Mouse (Mus musculus) lung, adult 2 months (tissue): ENCODE measurements around the gene AC161166.1. TPM values are rescaled to one million over a fixed set of nuclear protein-coding genes. Genes with fewer than 3 reads are reported as not detected.
"Not testable (repeated sequence)": the region's sequence is repeated elsewhere in the genome, so short reads cannot be mapped to it uniquely, and the experiment has no call there.

Source experiments
- DNase-seq: peaks from one replicate; pipeline ENCODE4 v3.0.0; 2022
- H3K4me1 ChIP-seq: fragments of 200-500 bp; 2 replicates; pipeline ENCODE4 v1.6.1; 2011; ENCODE audit warnings: low read length; ENCODE audit not compliant: control insufficient read depth, insufficient read depth
- H3K4me3 ChIP-seq: fragments of 200-500 bp; replicated peaks from 2 replicates; pipeline ENCODE3; 2011; ENCODE audit warnings: low read depth, mild to moderate bottlenecking, control low read depth, low read length; ENCODE audit errors: extremely low read depth
- CTCF ChIP-seq: fragments of 200-500 bp; IDR thresholded peaks from 2 replicates; pipeline ENCODE4 v1.5.1; 2011; ENCODE audit warnings: mild to moderate bottlenecking, low read length, control low read depth; ENCODE audit not compliant: insufficient read depth
- POLR2A ChIP-seq: fragments of 200-500 bp; IDR thresholded peaks from 2 replicates; pipeline ENCODE4 v1.6.1; 2011; ENCODE audit warnings: low read depth, mild to moderate bottlenecking, control low read depth, low read length, borderline replicate concordance; ENCODE audit errors: extremely low read depth
- WGBS: fragments of 180-500 bp; shearing (Covaris S2); methylation state at CpG from one replicate; pipeline ENCODE4 v1.1.7; 2018; 5-methylcytosine and 5-hydroxymethylcytosine counted together
- polyA plus RNA-seq: library from polyadenylated mRNA; depleted of rRNA; stranded (reverse); fragments of >200 nt; gene quantifications from 2 replicates; pipeline ENCODE4 v1.2.3, GENCODE M21; 2012

AC161166.1 gene
- polyA plus RNA-seq, 1 experiment = not detected

GRCm38 (mm10) chr7:24529580-24529979 lies 17.3 kb upstream of the AC161166.1 start:
- TF ChIP-seq CTCF (no peak), POLR2A (no peak)
- 46% methylated on average over 11 of the region's 11 CpGs for WGBS
- Histone ChIP-seq H3K4me1 (peaks cover 4% of the 10 kb centered on the region; the same call in 1 of the 2 replicates), H3K4me3 (peak overlapping the region; percentile 82)
- no peak for DNase-seq

DNA sequence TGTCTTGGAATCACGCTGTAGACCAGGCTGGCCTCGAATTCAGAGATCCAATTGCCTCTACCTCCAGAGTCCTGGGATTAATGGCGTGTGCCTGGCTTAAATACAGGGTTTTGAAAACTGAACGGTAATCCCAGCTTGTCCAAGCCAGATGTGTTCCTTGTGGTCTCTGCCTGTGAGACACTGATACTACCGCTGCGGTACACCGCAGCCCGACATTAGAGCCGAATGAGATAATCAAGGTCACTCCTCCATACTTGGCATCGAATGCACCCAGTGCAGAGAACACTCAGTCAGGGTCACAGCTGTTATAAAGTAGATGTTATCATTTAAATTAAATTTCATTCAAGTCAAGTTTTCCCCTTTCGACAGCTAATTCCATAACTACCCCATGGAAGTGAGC lies 16.6 kb upstream of the AC161166.1 start:
- 92% methylated on average over 11 of the region's 11 CpGs for WGBS
- DNase-seq = no peak
- no peak for TF ChIP-seq CTCF
- no peak for TF ChIP-seq POLR2A
- no peak overlapping the region for H3K4me3 ChIP-seq
- H3K4me1 ChIP-seq = peaks cover 4% of the 10 kb centered on the region; the same call in 1 of the 2 replicates

GRCm38 (mm10) chr7:24525686-24526420 lies 13.6 kb upstream of the AC161166.1 start:
- DNase-seq = no peak
- 71% methylated on average over 12 of the region's 12 CpGs for WGBS
- Histone ChIP-seq H3K4me1 (no peaks in the 10 kb centered on the region), H3K4me3 (no peak overlapping the region)
- no peak for TF ChIP-seq POLR2A
- TF ChIP-seq CTCF = no peak

GRCm38 (mm10) chr7:24524978-24525377 lies 12.7 kb upstream of the AC161166.1 start:
- Histone ChIP-seq H3K4me3 (no peak overlapping the region), H3K4me1 (no peaks in the 10 kb centered on the region)
- TF ChIP-seq CTCF (no peak), POLR2A (no peak)
- DNase-seq = no peak
- 72% methylated on average over 6 of the region's 6 CpGs for WGBS

- no peak for TF ChIP-seq POLR2A
- TF ChIP-seq CTCF = no peak
- H3K4me1 ChIP-seq = no peaks in the 10 kb centered on the region
- DNase-seq = no peak
- 81% methylated on average over 6 of the region's 6 CpGs for WGBS
- no peak overlapping the region for H3K4me3 ChIP-seq
These were observed 11.5 kb upstream of the AC161166.1 start for GRCm38 (mm10) chr7:24523723-24524122.

DNA sequence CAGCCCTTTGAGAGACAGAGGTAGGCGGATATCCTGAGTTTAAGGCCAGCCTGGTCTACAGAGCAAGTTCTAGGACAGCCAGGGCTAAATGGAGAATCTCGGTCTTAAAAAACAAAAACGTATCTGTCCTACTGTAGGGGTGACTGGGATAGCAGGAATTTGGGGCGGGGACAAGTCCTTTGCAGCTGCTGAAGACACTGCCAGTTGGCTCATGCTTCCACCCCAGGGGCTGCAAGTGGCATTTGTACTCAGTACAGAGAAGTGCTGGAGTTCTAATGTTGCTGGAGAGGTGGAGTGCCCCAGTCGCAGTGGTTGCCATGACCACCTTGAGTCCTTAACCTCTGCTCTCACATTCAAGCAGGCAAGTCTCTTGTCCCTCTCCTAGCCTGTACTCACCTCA lies 10.6 kb upstream of the AC161166.1 start:
- Histone ChIP-seq H3K4me1 (no peaks in the 10 kb centered on the region), H3K4me3 (no peak overlapping the region)
- WGBS = 45% methylated on average over 5 of the region's 5 CpGs
- no peak for TF ChIP-seq POLR2A
- TF ChIP-seq CTCF = no peak
- DNase-seq = no peak

GRCm38 (mm10) chr7:24520054-24520453 lies 7.8 kb upstream of the AC161166.1 start:
- not testable (repeated sequence) for H3K4me3 ChIP-seq, H3K4me1 ChIP-seq, DNase-seq
- 84% methylated on average over 10 of the region's 10 CpGs for WGBS

GRCm38 (mm10) chr7:24519130-24519529 lies 6.9 kb upstream of the AC161166.1 start:
- TF ChIP-seq CTCF (no peak), POLR2A (no peak)
- WGBS = 53% methylated on average over 3 of the region's 3 CpGs

GRCm38 (mm10) chr7:24517654-24518053 lies 5.4 kb upstream of the AC161166.1 start:
- Histone ChIP-seq H3K4me3 (no peak overlapping the region), H3K4me1 (no peaks in the 10 kb centered on the region)
- no peak for TF ChIP-seq CTCF
- no peak for TF ChIP-seq POLR2A
- 64% methylated on average over 6 of the region's 6 CpGs for WGBS
- no peak for DNase-seq

More at GRCm38 (mm10) chr7:24519130-24519529, 6.9 kb upstream of the AC161166.1 start:
- Histone ChIP-seq H3K4me1 (no peaks in the 10 kb centered on the region), H3K4me3 (no peak overlapping the region)
- no peak for DNase-seq

DNA sequence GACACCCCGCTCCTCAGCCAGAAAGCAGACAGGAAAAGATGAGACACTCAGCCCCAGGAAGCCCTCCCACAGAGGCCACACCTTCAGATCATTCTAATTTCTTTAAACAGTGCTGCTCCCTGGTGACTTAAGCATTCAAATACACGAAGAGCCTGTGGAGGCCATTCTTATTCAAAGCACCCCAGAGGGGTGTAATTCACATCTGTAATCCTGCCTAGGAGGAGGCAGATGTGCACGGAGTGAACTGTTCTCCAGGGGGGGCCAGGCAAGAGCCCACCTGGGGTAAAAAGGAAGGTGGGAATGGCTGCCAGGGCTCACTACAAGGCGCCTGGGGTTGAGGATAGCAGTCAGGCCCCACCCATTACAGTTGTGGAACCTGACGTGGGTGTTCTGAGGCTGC lies 4.8 kb upstream of the AC161166.1 start:
- no peak overlapping the region for H3K4me3 ChIP-seq
- TF ChIP-seq POLR2A (no peak), CTCF (no peak)
- no peak for DNase-seq
- 61% methylated on average over 5 of the region's 5 CpGs for WGBS
- H3K4me1 ChIP-seq = no peaks in the 10 kb centered on the region

DNA sequence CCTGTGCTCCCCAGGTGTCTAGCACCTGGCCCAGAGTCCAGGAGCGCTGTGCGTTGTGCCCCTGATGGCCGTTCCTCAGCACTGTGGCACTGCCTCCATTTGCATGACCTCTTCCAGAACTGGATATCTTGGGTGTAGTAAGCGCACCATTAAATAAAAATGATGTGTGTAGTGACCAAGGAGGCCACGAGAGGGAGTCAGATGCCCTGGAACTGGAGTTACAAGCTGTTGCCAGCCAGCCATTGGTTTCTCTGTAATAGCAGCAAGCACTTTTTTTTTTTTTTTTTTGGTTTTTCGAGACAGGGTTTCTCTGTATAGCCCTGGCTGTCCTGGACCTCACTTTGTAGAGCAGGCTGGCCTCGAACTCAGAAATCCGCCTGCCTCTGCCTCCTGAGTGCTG lies 4.1 kb upstream of the AC161166.1 start:
- not testable (repeated sequence) for H3K4me3 ChIP-seq, DNase-seq, H3K4me1 ChIP-seq
- WGBS = 78% methylated on average over 8 of the region's 8 CpGs
